Mouse (Mus musculus) heart, postnatal 0 days (tissue): ENCODE measurements around the gene Sco2.

Experiments
- CTCF ChIP-seq: IDR thresholded peaks from 2 replicates; pipeline ENCODE4 v1.5.1; 2016; ENCODE audit warnings: antibody characterized with exemption, control low read depth, low read depth
- EP300 ChIP-seq: IDR thresholded peaks from 2 replicates; pipeline ENCODE4 v1.6.1; 2016; ENCODE audit warnings: antibody characterized with exemption, low read depth

- no peak for TF ChIP-seq CTCF
- no peak for TF ChIP-seq EP300
Measured at GRCm38 (mm10) chr15:89372536-89372935, 1.1 kb downstream of the Sco2 start.
